Mouse (Mus musculus) CH12.LX (cell line): ENCODE data around the gene Tcp1. TPM values are rescaled to one million over a fixed set of nuclear protein-coding genes. Genes with fewer than 3 reads are reported as not detected.
A peak's percentile ranks its signal among the peaks of the same experiment; 100 is the strongest.
"Not testable (repeated sequence)": the region's sequence is repeated elsewhere in the genome, so short reads cannot be mapped to it uniquely, and the experiment has no call there.

ENCODE experiments used
- DNase-seq: peaks from one replicate; pipeline ENCODE4 v3.0.0-alpha.2; 2013; ENCODE audit errors: extremely low read depth
- H3K27ac ChIP-seq: 2 replicates; pipeline ENCODE4 v1.5.1; 2012; ENCODE audit warnings: low read depth, mild to moderate bottlenecking, control low read depth, moderate library complexity; ENCODE audit not compliant: insufficient read depth
- H3K27me3 ChIP-seq: replicated peaks from 2 replicates; pipeline ENCODE3; 2012; ENCODE audit warnings: inconsistent platforms
- H3K36me3 ChIP-seq, 2 experiments: replicated peaks in 1 of 2; 2 replicates each; pipeline versions ENCODE3 to v1.6.1; 2012; ENCODE audit warnings: inconsistent platforms in 1 of 2, low read length in 1 of 2, mild to moderate bottlenecking in 1 of 2, mixed read lengths in 1 of 2, moderate library complexity in 1 of 2; ENCODE audit not compliant: control insufficient read depth in 1 of 2, insufficient read depth in 1 of 2
- H3K4me1 ChIP-seq, 2 experiments: 2 replicates each; pipeline ENCODE4 v1.6.1; 2012; ENCODE audit warnings: inconsistent platforms in 1 of 2, moderate library complexity in 1 of 2; ENCODE audit not compliant: insufficient read depth in 2 of 2, control insufficient read depth in 1 of 2
- H3K4me2 ChIP-seq: 2 replicates; pipeline ENCODE4 v1.6.1; 2012; ENCODE audit warnings: low read depth, mild to moderate bottlenecking, control low read depth; ENCODE audit not compliant: poor library complexity, insufficient read depth, severe bottlenecking
- H3K4me3 ChIP-seq, 3 experiments: fragments of 150-350 bp in 1 of 3; sonication (generic) in 1 of 3; replicated peaks in 1 of 3; 2 replicates each; pipeline versions ENCODE3 to v1.5.1; 2011 to 2012; ENCODE audit warnings: low read depth in 2 of 3, low read length in 2 of 3, mild to moderate bottlenecking in 2 of 3, moderate library complexity in 2 of 3, control low read depth in 1 of 3, improper control_type of control experiment in 1 of 3, inconsistent platforms in 1 of 3, mixed read lengths in 1 of 3; ENCODE audit not compliant: poor library complexity in 1 of 3
- H3K79me2 ChIP-seq: replicated peaks from 2 replicates; pipeline ENCODE4 v1.6.1; 2012; ENCODE audit warnings: mild to moderate bottlenecking, moderate library complexity; ENCODE audit not compliant: control insufficient read depth, poor library complexity, insufficient read depth, severe bottlenecking; ENCODE audit errors: extremely low read depth
- H3K9ac ChIP-seq: 2 replicates; pipeline ENCODE4 v1.6.1; 2012; ENCODE audit warnings: low read depth, mild to moderate bottlenecking, control low read depth, moderate library complexity; ENCODE audit not compliant: insufficient read depth
- H3K9me3 ChIP-seq: replicated peaks from 2 replicates; pipeline ENCODE3; 2012; ENCODE audit warnings: low read length, inconsistent platforms, mixed read lengths
- ETS1 ChIP-seq: conservative IDR thresholded peaks from 2 replicates; pipeline ENCODE4 v1.6.1; 2012; ENCODE audit warnings: low read depth, mild to moderate bottlenecking, inconsistent platforms, low read length, improper control_type of control experiment, moderate library complexity
- MAZ ChIP-seq: IDR thresholded peaks from 2 replicates; pipeline ENCODE4 v1.6.1; 2012; ENCODE audit warnings: low read depth, mild to moderate bottlenecking, inconsistent platforms, low read length, improper control_type of control experiment, moderate library complexity
- NELFE ChIP-seq: IDR thresholded peaks from 2 replicates; pipeline ENCODE4 v1.6.1; 2011; ENCODE audit warnings: low read depth, low read length, improper control_type of control experiment
- NRF1 ChIP-seq: IDR thresholded peaks from 2 replicates; pipeline ENCODE4 v1.6.1; 2014; ENCODE audit warnings: low read depth, mild to moderate bottlenecking, inconsistent platforms, low read length, improper control_type of control experiment, moderate library complexity
- POLR2A ChIP-seq: IDR thresholded peaks from 2 replicates; pipeline ENCODE4 v1.6.1; 2011; ENCODE audit warnings: low read depth, mild to moderate bottlenecking, improper control_type of control experiment, low read length
- POLR2AphosphoS2 ChIP-seq: IDR thresholded peaks from 2 replicates; pipeline ENCODE4 v1.6.1; 2011; ENCODE audit warnings: low read depth, low read length, improper control_type of control experiment
- SMC3 ChIP-seq: IDR thresholded peaks from 2 replicates; pipeline ENCODE4 v1.6.1; 2011; ENCODE audit warnings: low read depth, low read length, improper control_type of control experiment
- TBP ChIP-seq: conservative IDR thresholded peaks from 2 replicates; pipeline ENCODE4 v1.6.1; 2011; ENCODE audit warnings: low read depth, low read length, improper control_type of control experiment
- UBTF ChIP-seq: IDR thresholded peaks from 2 replicates; pipeline ENCODE4 v1.6.1; 2012; ENCODE audit warnings: low read depth, mild to moderate bottlenecking, inconsistent platforms, low read length, improper control_type of control experiment, moderate library complexity
- ZMIZ1 ChIP-seq: IDR thresholded peaks from 2 replicates; pipeline ENCODE4 v1.6.1; 2012; ENCODE audit warnings: low read depth, mild to moderate bottlenecking, inconsistent platforms, low read length, improper control_type of control experiment
- ZNF384 ChIP-seq: IDR thresholded peaks from 2 replicates; pipeline ENCODE4 v1.6.1; 2012; ENCODE audit warnings: low read depth, low read length, improper control_type of control experiment, inconsistent platforms
- dilution Hi-C: fragments of 300-500 bp; cut with MboI; formaldehyde crosslinking; loops from 2 replicates; pipeline ENCODE4 v1.14.3; 2020; ENCODE audit warnings: low sequenced_read_pairs; ENCODE audit not compliant: extremely low pct_unique_long_range_greater_than_20kb, extremely low pct_ligation_motif_present
- in situ Hi-C: fragments of 300-500 bp; cut with MboI; formaldehyde crosslinking; loops from 3 replicates; pipeline ENCODE4 v1.14.3; 2019; ENCODE audit warnings: low sequenced_read_pairs, low pct_ligation_motif_present, low pct_unique_long_range_greater_than_20kb, mixed read lengths
- polyA plus RNA-seq: library from polyadenylated mRNA; unstranded; fragments of >175 nt; gene quantifications from 2 replicates; pipeline ENCODE4 v1.2.1, GENCODE M21; 2012; ENCODE audit warnings: low read depth; ENCODE audit not compliant: insufficient read length
- total RNA-seq, 2 experiments: library from RNA; depleted of rRNA; stranded (reverse); fragments of 300-350 nt in 1 of 2; fragments of >200 nt in 1 of 2; gene quantifications; 2 replicates each; pipeline ENCODE4 v1.2.3; 2012 to 2014

Tcp1 gene
- total and polyA plus RNA-seq, 3 experiments = 560 to 951 (median 569) TPM

- H3K4me1 ChIP-seq = peaks cover 0 to 15% of the 10 kb centered on the region in 2 experiments; a peak in 2 of 4 replicates
- H3K27me3 ChIP-seq = no peaks in the 10 kb centered on the region
- no peak overlapping the region for H3K4me3 ChIP-seq
- no peak overlapping the region for H3K4me2 ChIP-seq
- DNase-seq = no peak
- in situ Hi-C loops = no loop called here
- dilution Hi-C loops = no loop called here
- no peak overlapping the region for H3K27ac ChIP-seq
- H3K9me3 ChIP-seq = no peaks in the 10 kb centered on the region
- H3K36me3 ChIP-seq = peaks cover 48 to 73% of the 10 kb centered on the region in 2 experiments
- TF ChIP-seq MAZ = no peak
- TF ChIP-seq ETS1 = no peak
- no peak for TF ChIP-seq SMC3
- TF ChIP-seq POLR2A = no peak
- TF ChIP-seq NELFE = no peak
- no peak for TF ChIP-seq TBP
- no peak for TF ChIP-seq UBTF
- TF ChIP-seq NRF1 = no peak
- TF ChIP-seq ZNF384 = no peak
- TF ChIP-seq POLR2AphosphoS2 = no peak
- TF ChIP-seq, all 38 proteins: peak for 0
- Histone ChIP-seq H3K79me2 (peaks cover 6% of the 10 kb centered on the region), H3K9ac (no peak overlapping the region)
These were observed 9.5 kb downstream of the Tcp1 start for GRCm38 (mm10) chr17:12925001-12925400.

- DNase-seq = no peak
- Histone ChIP-seq H3K9me3 (no peaks in the 10 kb centered on the region), H3K4me2 (no peak overlapping the region), H3K4me1 (peaks cover 0 to 7% of the 10 kb centered on the region in 2 experiments; a peak in 1 of 4 replicates), H3K79me2 (0 out of 2 replicates have a peak, but pooled peaks cover 2% of the 10 kb centered on the region), H3K36me3 (peaks cover 44 to 66% of the 10 kb centered on the region in 2 experiments), H3K4me3 (no peak overlapping the region), H3K9ac (no peak overlapping the region), H3K27me3 (no peaks in the 10 kb centered on the region), H3K27ac (no peak overlapping the region)
- dilution Hi-C loops (no loop called here), in situ Hi-C loops (no loop called here)
- TF ChIP-seq ETS1 = no peak
- no peak for TF ChIP-seq NELFE
- TF ChIP-seq ZMIZ1 = 0 out of 2 replicates have a peak, but pooled peaks have one; percentile 37
- 0 out of 2 replicates have a peak, but pooled peaks have one; percentile 9 for TF ChIP-seq POLR2AphosphoS2
These were observed 10.2 kb downstream of the Tcp1 start for GRCm38 (mm10) chr17:12925703-12926180.

- dilution Hi-C loops = not testable (repeated sequence)
These were observed 16.1 kb downstream of the Tcp1 start for GRCm38 (mm10) chr17:12931576-12931975.

More at GRCm38 (mm10) chr17:12931576-12931975, 16.1 kb downstream of the Tcp1 start:
- in situ Hi-C loops, DNase-seq, H3K4me3 ChIP-seq, H3K27ac ChIP-seq, H3K9ac ChIP-seq, H3K4me1 ChIP-seq, H3K4me2 ChIP-seq, H3K79me2 ChIP-seq, H3K9me3 ChIP-seq, H3K27me3 ChIP-seq: not testable (repeated sequence)
- H3K36me3 ChIP-seq = peaks cover 0 to 15% of the 10 kb centered on the region in 2 experiments
